Mouse (Mus musculus): ENCODE results near the gene Mrtfb. TPM values are rescaled to one million over a fixed set of nuclear protein-coding genes. Genes with fewer than 3 reads are reported as not detected.
"Not testable (repeated sequence)": the region's sequence is repeated elsewhere in the genome, so short reads cannot be mapped to it uniquely, and the experiment has no call there.

Gene Mrtfb
- polyA plus RNA-seq, 1 experiment from 2014 or later = 23.7 TPM

DNA sequence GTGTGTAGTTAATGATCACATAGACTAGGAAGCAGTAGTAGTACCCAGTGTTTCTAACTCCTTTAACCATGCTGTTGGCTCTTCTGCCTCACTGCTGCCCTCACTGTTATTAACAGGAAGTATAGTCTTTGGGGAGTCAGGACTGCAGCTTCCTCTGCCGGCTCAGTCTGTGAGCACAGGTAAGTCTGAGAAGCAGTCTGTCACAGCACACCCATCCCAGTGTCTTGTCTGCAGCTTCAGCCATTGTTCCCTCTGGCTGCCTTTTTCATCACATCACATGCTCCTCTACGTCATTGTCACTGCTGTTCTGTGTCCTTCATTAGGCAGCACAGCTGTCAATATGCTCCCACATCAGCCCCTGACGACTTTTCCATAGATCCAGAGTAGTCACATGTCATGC is 75.6 kb downstream of the Mrtfb start:
- Histone ChIP-seq H3K4me1 (peaks cover 9% of the 10 kb centered on the region; the same call in 1 of the 2 replicates), H3K36me3 (no peaks in the 10 kb centered on the region)
- WGBS = 59% methylated on average over 3 of the region's 3 CpGs

GRCm38 (mm10) chr16:13332536-13332935 is 76.3 kb downstream of the Mrtfb start:
- H3K4me3 ChIP-seq = no peak overlapping the region
- H3K4me2 ChIP-seq = no peak overlapping the region
- H3K9ac ChIP-seq = no peak overlapping the region
- no peak overlapping the region for H3K27ac ChIP-seq
- peaks cover 9% of the 10 kb centered on the region; the same call in 1 of the 2 replicates for H3K4me1 ChIP-seq
- no peak for ATAC-seq (ENCODE audit: borderline replicate concordance, extremely low read depth, low FRiP score, low TSS enrichment)
- WGBS = 84% methylated on average over 2 of the region's 2 CpGs
- no peaks in the 10 kb centered on the region for H3K9me3 ChIP-seq
- H3K27me3 ChIP-seq = no peaks in the 10 kb centered on the region
- no peaks in the 10 kb centered on the region for H3K36me3 ChIP-seq

More for the DNA sequence above, 75.6 kb downstream of the Mrtfb start:
- Histone ChIP-seq H3K4me3 (no peak overlapping the region), H3K27me3 (no peaks in the 10 kb centered on the region), H3K9ac (no peak overlapping the region), H3K9me3 (no peaks in the 10 kb centered on the region), H3K4me2 (no peak overlapping the region), H3K27ac (no peak overlapping the region)
- ATAC-seq (ENCODE audit: borderline replicate concordance, extremely low read depth, low FRiP score, low TSS enrichment) = no peak

- Histone ChIP-seq H3K4me2 (no peak overlapping the region), H3K9me3 (no peaks in the 10 kb centered on the region), H3K27ac (no peak overlapping the region), H3K4me1 (peaks cover 12% of the 10 kb centered on the region; the same call in 1 of the 2 replicates), H3K9ac (no peak overlapping the region), H3K27me3 (no peaks in the 10 kb centered on the region), H3K4me3 (no peak overlapping the region), H3K36me3 (no peaks in the 10 kb centered on the region)
- WGBS = 64% methylated on average over 5 of the region's 5 CpGs
- ATAC-seq (ENCODE audit: borderline replicate concordance, extremely low read depth, low FRiP score, low TSS enrichment) = no peak
These were observed 77.6 kb downstream of the Mrtfb start for GRCm38 (mm10) chr16:13333781-13334341.

DNA sequence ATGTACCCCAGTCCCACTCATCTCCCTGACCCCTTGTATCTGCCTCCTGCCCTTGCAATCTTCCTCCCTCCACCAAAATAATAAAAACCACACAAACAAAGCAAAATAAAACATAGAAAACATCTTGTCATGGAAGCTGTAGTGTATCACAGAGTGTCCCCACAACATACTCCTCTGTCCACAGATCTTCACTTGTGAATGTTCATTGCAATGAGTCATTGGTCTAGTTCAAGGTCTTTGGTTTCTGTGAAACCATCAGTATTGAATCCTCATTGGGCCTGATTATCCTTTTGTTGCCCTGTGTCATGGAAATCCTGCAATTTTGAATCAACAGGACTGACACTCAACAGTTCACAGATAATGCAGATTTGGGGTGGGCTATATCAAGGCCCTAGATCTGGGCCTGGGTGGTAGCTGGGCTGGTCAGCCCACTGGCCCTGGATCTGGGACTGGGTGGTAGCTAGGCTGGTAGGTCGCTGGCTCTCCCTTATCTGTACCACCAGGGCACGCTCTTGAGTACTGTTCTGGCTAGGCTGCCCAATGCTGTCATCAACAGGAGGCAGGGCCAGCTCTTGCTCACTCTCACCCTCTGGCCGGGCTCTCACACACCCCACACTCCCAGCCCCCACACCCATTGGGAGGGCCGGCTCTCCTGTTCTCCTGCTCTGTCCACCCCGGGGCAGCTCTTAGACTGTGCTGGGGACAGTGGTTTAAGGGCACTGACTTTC is 80.4 kb downstream of the Mrtfb start:
- H3K36me3 ChIP-seq = no peaks in the 10 kb centered on the region
- peak; percentile 74; the same call in 1 of the 2 replicates for ATAC-seq (ENCODE audit: borderline replicate concordance, extremely low read depth, low FRiP score, low TSS enrichment)
- 0 out of 2 replicates have a peak, but pooled peaks cover 3% of the 10 kb centered on the region for H3K4me1 ChIP-seq
- H3K9me3 ChIP-seq = no peaks in the 10 kb centered on the region
- H3K27me3 ChIP-seq = no peaks in the 10 kb centered on the region
- H3K4me3 ChIP-seq = no peak overlapping the region
- H3K27ac ChIP-seq = no peak overlapping the region
- no peak overlapping the region for H3K4me2 ChIP-seq
- WGBS = 63% methylated on average over 5 of the region's 5 CpGs
- H3K9ac ChIP-seq = no peak overlapping the region

DNA sequence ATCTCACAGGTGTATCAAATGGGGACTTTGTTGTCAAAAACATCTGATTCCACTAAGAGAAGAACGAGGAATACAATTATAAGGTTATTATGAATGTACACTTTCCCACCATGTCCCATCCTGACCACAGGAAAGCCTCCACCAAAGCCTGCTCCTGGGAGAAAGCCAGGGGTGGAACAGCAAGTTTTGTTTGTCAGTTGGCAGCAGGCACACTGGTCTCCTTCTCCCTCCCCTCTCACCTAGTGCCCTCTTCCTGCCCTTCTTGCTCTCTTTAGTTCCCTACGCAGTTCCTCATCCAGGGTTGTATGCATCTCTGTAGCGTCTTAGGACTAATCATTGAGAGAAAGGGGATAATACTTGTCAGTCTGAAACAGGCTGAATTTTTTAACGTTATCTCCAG is 81.8 kb downstream of the Mrtfb start:
- no peak for ATAC-seq (ENCODE audit: borderline replicate concordance, extremely low read depth, low FRiP score, low TSS enrichment)
- no peaks in the 10 kb centered on the region for H3K9me3 ChIP-seq
- WGBS = 56% methylated on average over 4 of the region's 4 CpGs
- no peak overlapping the region for H3K4me3 ChIP-seq
- no peaks in the 10 kb centered on the region for H3K36me3 ChIP-seq
- no peaks in the 10 kb centered on the region for H3K27me3 ChIP-seq
- H3K27ac ChIP-seq = no peak overlapping the region
- 0 out of 2 replicates have a peak, but pooled peaks cover 3% of the 10 kb centered on the region for H3K4me1 ChIP-seq
- no peak overlapping the region for H3K9ac ChIP-seq
- H3K4me2 ChIP-seq = no peak overlapping the region

DNA sequence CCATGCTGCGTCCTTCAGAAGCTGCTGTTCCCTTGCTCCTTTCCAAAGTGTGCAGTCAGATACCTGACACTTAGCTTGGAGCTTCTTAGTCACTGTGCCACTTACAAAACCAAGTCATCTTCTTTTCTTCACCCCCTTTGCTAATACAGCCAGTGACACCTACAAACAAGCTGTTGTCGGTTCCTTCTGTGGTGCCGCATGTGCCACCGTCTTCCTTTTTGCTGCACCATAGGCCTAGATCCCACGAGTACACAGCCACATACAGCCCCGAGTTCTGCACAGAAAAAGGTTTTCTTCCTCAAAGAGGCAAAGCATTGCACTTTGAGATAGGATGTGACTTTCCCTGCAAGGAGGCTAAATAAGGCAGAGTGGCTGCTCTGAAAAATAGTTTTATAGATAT is 83.2 kb downstream of the Mrtfb start:
- no peaks in the 10 kb centered on the region for H3K36me3 ChIP-seq
- H3K4me3 ChIP-seq = no peak overlapping the region
- 86% methylated on average over 6 of the region's 6 CpGs for WGBS
- 0 out of 2 replicates have a peak, but pooled peaks cover 3% of the 10 kb centered on the region for H3K4me1 ChIP-seq
- H3K27me3 ChIP-seq = no peaks in the 10 kb centered on the region
- H3K9ac ChIP-seq = no peak overlapping the region
- no peak for ATAC-seq (ENCODE audit: borderline replicate concordance, extremely low read depth, low FRiP score, low TSS enrichment)
- H3K4me2 ChIP-seq = no peak overlapping the region
- H3K9me3 ChIP-seq = no peaks in the 10 kb centered on the region
- H3K27ac ChIP-seq = no peak overlapping the region

- H3K27ac ChIP-seq; H3K36me3 ChIP-seq; H3K4me1 ChIP-seq; H3K9me3 ChIP-seq; H3K4me3 ChIP-seq; H3K27me3 ChIP-seq; H3K4me2 ChIP-seq; H3K9ac ChIP-seq; ATAC-seq (ENCODE audit: borderline replicate concordance, extremely low read depth, low FRiP score, low TSS enrichment): not testable (repeated sequence)
- WGBS = 90% methylated on average over 2 of the region's 2 CpGs
These were observed 89.5 kb downstream of the Mrtfb start for GRCm38 (mm10) chr16:13345822-13346221.

DNA sequence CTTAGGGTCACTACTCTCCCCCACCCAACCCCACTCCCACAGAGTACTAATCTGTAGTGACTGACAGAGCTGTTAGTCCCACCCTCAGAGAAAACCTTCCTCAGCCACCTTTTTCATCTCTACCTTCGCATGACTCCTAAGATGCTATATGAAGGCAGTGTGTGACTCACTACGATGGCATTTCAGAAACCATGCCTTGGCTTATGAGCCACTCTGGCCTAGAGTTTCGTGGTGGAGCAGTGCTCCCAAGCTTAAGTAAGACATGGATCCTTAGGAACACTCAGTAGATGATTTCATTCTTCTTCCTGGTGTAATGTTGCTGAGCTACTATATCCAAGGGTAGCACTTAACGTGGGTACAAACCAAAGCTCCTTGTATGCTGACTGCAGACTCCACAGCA is 94.4 kb downstream of the Mrtfb start:
- H3K9ac ChIP-seq = no peak overlapping the region
- H3K4me1 ChIP-seq = peaks cover 10% of the 10 kb centered on the region
- H3K36me3 ChIP-seq = no peaks in the 10 kb centered on the region
- no peaks in the 10 kb centered on the region for H3K27me3 ChIP-seq
- no peak overlapping the region for H3K4me3 ChIP-seq
- WGBS = 80% methylated on average over 4 of the region's 4 CpGs
- H3K4me2 ChIP-seq = no peak overlapping the region
- no peaks in the 10 kb centered on the region for H3K9me3 ChIP-seq
- no peak for ATAC-seq (ENCODE audit: borderline replicate concordance, extremely low read depth, low FRiP score, low TSS enrichment)
- H3K27ac ChIP-seq = no peak overlapping the region

GRCm38 (mm10) chr16:13351268-13351667 is 95.0 kb downstream of the Mrtfb start:
- ATAC-seq (ENCODE audit: borderline replicate concordance, extremely low read depth, low FRiP score, low TSS enrichment) = no peak
- Histone ChIP-seq H3K9ac (no peak overlapping the region), H3K9me3 (no peaks in the 10 kb centered on the region), H3K27me3 (no peaks in the 10 kb centered on the region), H3K4me3 (no peak overlapping the region), H3K36me3 (no peaks in the 10 kb centered on the region), H3K27ac (no peak overlapping the region), H3K4me2 (no peak overlapping the region), H3K4me1 (peaks cover 10% of the 10 kb centered on the region)

- H3K4me3 ChIP-seq = no peak overlapping the region
- no peaks in the 10 kb centered on the region for H3K27me3 ChIP-seq
- H3K4me2 ChIP-seq = no peak overlapping the region
- H3K9ac ChIP-seq = no peak overlapping the region
- 41% methylated on average over 4 of the region's 4 CpGs for WGBS
- H3K27ac ChIP-seq = no peak overlapping the region
- no peak for ATAC-seq (ENCODE audit: borderline replicate concordance, extremely low read depth, low FRiP score, low TSS enrichment)
- H3K4me1 ChIP-seq = peaks cover 29% of the 10 kb centered on the region
- H3K9me3 ChIP-seq = no peaks in the 10 kb centered on the region
- no peaks in the 10 kb centered on the region for H3K36me3 ChIP-seq
These were observed 97.6 kb downstream of the Mrtfb start for GRCm38 (mm10) chr16:13353927-13354326.

GRCm38 (mm10) chr16:13354431-13354830 is 98.2 kb downstream of the Mrtfb start:
- H3K4me2 ChIP-seq = no peak overlapping the region
- no peak overlapping the region for H3K4me3 ChIP-seq
- H3K9me3 ChIP-seq = no peaks in the 10 kb centered on the region
- H3K36me3 ChIP-seq = no peaks in the 10 kb centered on the region
- H3K9ac ChIP-seq = no peak overlapping the region
- no peaks in the 10 kb centered on the region for H3K27me3 ChIP-seq
- H3K27ac ChIP-seq = no peak overlapping the region
- no peak for ATAC-seq (ENCODE audit: borderline replicate concordance, extremely low read depth, low FRiP score, low TSS enrichment)
- H3K4me1 ChIP-seq = peaks cover 34% of the 10 kb centered on the region
- WGBS = 45% methylated on average over 5 of the region's 5 CpGs

DNA sequence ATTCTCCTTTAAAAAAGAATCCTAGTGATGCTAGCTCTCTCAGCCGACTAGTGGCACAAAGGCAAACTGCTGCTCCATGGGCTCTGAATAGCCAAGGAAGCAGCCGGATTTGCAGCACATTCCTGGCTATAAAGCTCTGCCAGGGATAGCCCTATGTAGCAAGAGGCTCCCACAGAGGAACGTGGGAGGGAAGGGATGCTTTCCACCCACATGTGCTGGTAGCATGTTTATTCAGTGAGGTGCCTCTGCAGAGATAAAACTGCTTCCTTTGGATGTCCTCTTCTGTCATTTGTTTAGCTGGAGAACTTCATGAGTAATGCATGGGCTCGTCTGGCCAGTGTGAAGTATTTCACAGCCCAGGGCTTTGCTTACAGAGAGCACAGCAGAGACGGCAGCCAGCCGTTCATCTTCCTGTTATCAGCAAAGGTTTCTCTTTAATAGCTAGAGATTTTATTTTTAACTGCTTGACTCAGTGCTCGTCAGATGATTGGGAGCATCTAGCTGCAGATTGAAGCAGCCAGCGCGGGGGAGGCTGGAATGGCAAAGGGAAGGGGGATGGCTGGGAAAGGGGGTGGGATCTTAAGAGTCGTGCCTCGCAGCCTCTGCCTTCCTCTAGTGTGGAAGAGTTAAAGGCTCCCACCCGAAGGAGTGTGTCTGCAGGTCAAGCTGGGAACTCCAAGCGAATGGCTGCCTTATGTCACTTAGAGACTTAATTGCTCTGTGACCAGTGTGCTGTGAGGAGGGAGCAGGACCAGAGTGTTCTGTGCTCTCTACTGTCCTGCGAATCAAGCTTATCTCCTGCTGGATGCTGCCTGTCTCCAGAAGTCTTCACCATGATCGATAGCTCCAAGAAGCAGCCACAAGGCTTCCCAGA is 101.8 kb downstream of the Mrtfb start:
- Histone ChIP-seq H3K27me3 (no peaks in the 10 kb centered on the region), H3K4me2 (peak overlapping the region; percentile 42), H3K4me3 (peak overlapping the region; percentile 11; the same call in 1 of the 2 replicates), H3K36me3 (no peaks in the 10 kb centered on the region), H3K9me3 (no peaks in the 10 kb centered on the region), H3K4me1 (peaks cover 42% of the 10 kb centered on the region), H3K27ac (peak overlapping the region; percentile 57), H3K9ac (no peak overlapping the region)
- 8% methylated on average over 15 of the region's 15 CpGs for WGBS
- ATAC-seq (ENCODE audit: borderline replicate concordance, extremely low read depth, low FRiP score, low TSS enrichment) = peak; percentile 76; the same call in 1 of the 2 replicates
